Mouse (Mus musculus) CH12.LX (cell line): Measurements from ENCODE around the gene Dcps. TPM values are rescaled to one million over a fixed set of nuclear protein-coding genes. Genes with fewer than 3 reads are reported as not detected.

ENCODE experiments used
- DNase-seq: peaks from one replicate; pipeline ENCODE4 v3.0.0-alpha.2; 2013; ENCODE audit errors: extremely low read depth
- H3K27ac ChIP-seq: 2 replicates; pipeline ENCODE4 v1.5.1; 2012; ENCODE audit warnings: low read depth, mild to moderate bottlenecking, control low read depth, moderate library complexity; ENCODE audit not compliant: insufficient read depth
- H3K27me3 ChIP-seq: replicated peaks from 2 replicates; pipeline ENCODE3; 2012; ENCODE audit warnings: inconsistent platforms
- H3K36me3 ChIP-seq, 2 experiments: replicated peaks in 1 of 2; 2 replicates each; pipeline versions ENCODE3 to v1.6.1; 2012; ENCODE audit warnings: inconsistent platforms in 1 of 2, low read length in 1 of 2, mild to moderate bottlenecking in 1 of 2, mixed read lengths in 1 of 2, moderate library complexity in 1 of 2; ENCODE audit not compliant: control insufficient read depth in 1 of 2, insufficient read depth in 1 of 2
- H3K4me1 ChIP-seq, 2 experiments: 2 replicates each; pipeline ENCODE4 v1.6.1; 2012; ENCODE audit warnings: inconsistent platforms in 1 of 2, moderate library complexity in 1 of 2; ENCODE audit not compliant: insufficient read depth in 2 of 2, control insufficient read depth in 1 of 2
- H3K4me2 ChIP-seq: 2 replicates; pipeline ENCODE4 v1.6.1; 2012; ENCODE audit warnings: low read depth, mild to moderate bottlenecking, control low read depth; ENCODE audit not compliant: poor library complexity, insufficient read depth, severe bottlenecking
- H3K4me3 ChIP-seq, 3 experiments: fragments of 150-350 bp in 1 of 3; sonication (generic) in 1 of 3; replicated peaks in 1 of 3; 2 replicates each; pipeline versions ENCODE3 to v1.5.1; 2011 to 2012; ENCODE audit warnings: low read depth in 2 of 3, low read length in 2 of 3, mild to moderate bottlenecking in 2 of 3, moderate library complexity in 2 of 3, control low read depth in 1 of 3, improper control_type of control experiment in 1 of 3, inconsistent platforms in 1 of 3, mixed read lengths in 1 of 3; ENCODE audit not compliant: poor library complexity in 1 of 3
- H3K79me2 ChIP-seq: replicated peaks from 2 replicates; pipeline ENCODE4 v1.6.1; 2012; ENCODE audit warnings: mild to moderate bottlenecking, moderate library complexity; ENCODE audit not compliant: control insufficient read depth, poor library complexity, insufficient read depth, severe bottlenecking; ENCODE audit errors: extremely low read depth
- H3K9ac ChIP-seq: 2 replicates; pipeline ENCODE4 v1.6.1; 2012; ENCODE audit warnings: low read depth, mild to moderate bottlenecking, control low read depth, moderate library complexity; ENCODE audit not compliant: insufficient read depth
- H3K9me3 ChIP-seq: replicated peaks from 2 replicates; pipeline ENCODE3; 2012; ENCODE audit warnings: low read length, inconsistent platforms, mixed read lengths
- BHLHE40 ChIP-seq: IDR thresholded peaks from 2 replicates; pipeline ENCODE4 v1.6.1; 2011; ENCODE audit warnings: mild to moderate bottlenecking, low read depth, low read length, improper control_type of control experiment
- CHD1 ChIP-seq: IDR thresholded peaks from 2 replicates; pipeline ENCODE4 v1.6.1; 2012; ENCODE audit warnings: low read depth, low read length, improper control_type of control experiment, inconsistent platforms
- CHD2 ChIP-seq: IDR thresholded peaks from 2 replicates; pipeline ENCODE4 v1.6.1; 2011; ENCODE audit warnings: low read length, improper control_type of control experiment
- E2F4 ChIP-seq: IDR thresholded peaks from 2 replicates; pipeline ENCODE4 v1.6.1; 2011; ENCODE audit warnings: low read depth, low read length, improper control_type of control experiment; ENCODE audit not compliant: insufficient replicate concordance
- ELF1 ChIP-seq: IDR thresholded peaks from 2 replicates; pipeline ENCODE4 v1.6.1; 2014; ENCODE audit warnings: low read depth, mild to moderate bottlenecking, inconsistent platforms, low read length, improper control_type of control experiment
- EP300 ChIP-seq: IDR thresholded peaks from 2 replicates; pipeline ENCODE4 v1.6.1; 2011; ENCODE audit warnings: low read length, improper control_type of control experiment
- ETS1 ChIP-seq: conservative IDR thresholded peaks from 2 replicates; pipeline ENCODE4 v1.6.1; 2012; ENCODE audit warnings: low read depth, mild to moderate bottlenecking, inconsistent platforms, low read length, improper control_type of control experiment, moderate library complexity
- GABPA ChIP-seq: IDR thresholded peaks from 2 replicates; pipeline ENCODE4 v1.6.1; 2012; ENCODE audit warnings: low read depth, low read length, improper control_type of control experiment, inconsistent platforms; ENCODE audit not compliant: insufficient replicate concordance
- IRF4 ChIP-seq: IDR thresholded peaks from 2 replicates; pipeline ENCODE4 v1.6.1; 2014; ENCODE audit warnings: low read depth, mild to moderate bottlenecking, inconsistent platforms, low read length, improper control_type of control experiment
- JUND ChIP-seq: conservative IDR thresholded peaks from 2 replicates; pipeline ENCODE4 v1.6.1; 2011; ENCODE audit warnings: low read depth, low read length, improper control_type of control experiment
- KAT2A ChIP-seq: IDR thresholded peaks from 2 replicates; pipeline ENCODE4 v1.6.1; 2012; ENCODE audit warnings: low read length, improper control_type of control experiment, inconsistent platforms; ENCODE audit not compliant: insufficient replicate concordance
- MAFK ChIP-seq: IDR thresholded peaks from 2 replicates; pipeline ENCODE4 v1.6.1; 2011; ENCODE audit warnings: low read length, improper control_type of control experiment; ENCODE audit not compliant: insufficient replicate concordance
- MAZ ChIP-seq: IDR thresholded peaks from 2 replicates; pipeline ENCODE4 v1.6.1; 2012; ENCODE audit warnings: low read depth, mild to moderate bottlenecking, inconsistent platforms, low read length, improper control_type of control experiment, moderate library complexity
- MEF2A ChIP-seq: IDR thresholded peaks from 2 replicates; pipeline ENCODE4 v1.6.1; 2014; ENCODE audit warnings: low read depth, mild to moderate bottlenecking, inconsistent platforms, low read length, improper control_type of control experiment, borderline replicate concordance
- MYC ChIP-seq: IDR thresholded peaks from 2 replicates; pipeline ENCODE4 v1.6.1; 2011; ENCODE audit warnings: low read depth, mild to moderate bottlenecking, improper control_type of control experiment, low read length
- NELFE ChIP-seq: IDR thresholded peaks from 2 replicates; pipeline ENCODE4 v1.6.1; 2011; ENCODE audit warnings: low read depth, low read length, improper control_type of control experiment
- NRF1 ChIP-seq: IDR thresholded peaks from 2 replicates; pipeline ENCODE4 v1.6.1; 2014; ENCODE audit warnings: low read depth, mild to moderate bottlenecking, inconsistent platforms, low read length, improper control_type of control experiment, moderate library complexity
- RCOR1 ChIP-seq: conservative IDR thresholded peaks from 2 replicates; pipeline ENCODE4 v1.6.1; 2012; ENCODE audit warnings: low read depth, mild to moderate bottlenecking, inconsistent platforms, low read length, improper control_type of control experiment
- SMC3 ChIP-seq: IDR thresholded peaks from 2 replicates; pipeline ENCODE4 v1.6.1; 2011; ENCODE audit warnings: low read depth, low read length, improper control_type of control experiment
- TCF12 ChIP-seq: IDR thresholded peaks from 2 replicates; pipeline ENCODE4 v1.6.1; 2014; ENCODE audit warnings: low read depth, mild to moderate bottlenecking, inconsistent platforms, low read length, improper control_type of control experiment
- UBTF ChIP-seq: IDR thresholded peaks from 2 replicates; pipeline ENCODE4 v1.6.1; 2012; ENCODE audit warnings: low read depth, mild to moderate bottlenecking, inconsistent platforms, low read length, improper control_type of control experiment, moderate library complexity
- USF1 ChIP-seq: IDR thresholded peaks from 2 replicates; pipeline ENCODE4 v1.6.1; 2014; ENCODE audit warnings: low read depth, mild to moderate bottlenecking, inconsistent platforms, low read length, improper control_type of control experiment
- ZKSCAN1 ChIP-seq: IDR thresholded peaks from 2 replicates; pipeline ENCODE4 v1.6.1; 2012; ENCODE audit warnings: low read depth, inconsistent platforms, low read length, improper control_type of control experiment, borderline replicate concordance
- ZNF384 ChIP-seq: IDR thresholded peaks from 2 replicates; pipeline ENCODE4 v1.6.1; 2012; ENCODE audit warnings: low read depth, low read length, improper control_type of control experiment, inconsistent platforms
- dilution Hi-C: fragments of 300-500 bp; cut with MboI; formaldehyde crosslinking; loops from 2 replicates; pipeline ENCODE4 v1.14.3; 2020; ENCODE audit warnings: low sequenced_read_pairs; ENCODE audit not compliant: extremely low pct_unique_long_range_greater_than_20kb, extremely low pct_ligation_motif_present
- in situ Hi-C: fragments of 300-500 bp; cut with MboI; formaldehyde crosslinking; loops from 3 replicates; pipeline ENCODE4 v1.14.3; 2019; ENCODE audit warnings: low sequenced_read_pairs, low pct_ligation_motif_present, low pct_unique_long_range_greater_than_20kb, mixed read lengths
- polyA plus RNA-seq: library from polyadenylated mRNA; unstranded; fragments of >175 nt; gene quantifications from 2 replicates; pipeline ENCODE4 v1.2.1, GENCODE M21; 2012; ENCODE audit warnings: low read depth; ENCODE audit not compliant: insufficient read length
- total RNA-seq, 2 experiments: library from RNA; depleted of rRNA; stranded (reverse); fragments of 300-350 nt in 1 of 2; fragments of >200 nt in 1 of 2; gene quantifications; 2 replicates each; pipeline ENCODE4 v1.2.3; 2012 to 2014

The Dcps gene
- total and polyA plus RNA-seq, 3 experiments = 64.3 to 113 (median 94.3) TPM

DNA sequence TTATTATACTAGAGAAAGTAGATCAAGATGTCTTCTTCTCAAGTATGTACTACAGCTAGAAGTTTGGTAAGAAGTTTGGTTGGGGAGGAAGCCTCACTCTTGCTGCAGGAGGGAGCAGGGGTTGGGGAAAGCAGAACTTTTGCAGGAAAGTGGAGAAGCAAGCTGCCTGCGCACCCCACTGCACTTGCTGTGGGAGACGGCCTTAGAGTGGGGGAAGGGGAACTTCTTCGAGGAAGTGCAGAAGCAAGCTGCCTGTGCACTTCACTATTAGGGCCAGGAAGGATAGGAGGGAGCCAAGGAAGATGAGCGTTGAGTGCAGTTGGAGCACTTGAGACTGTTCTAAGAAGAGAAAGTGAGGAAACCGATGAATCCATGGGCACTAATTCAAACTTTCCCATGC lies 7.5 kb upstream of the Dcps start:
- peaks cover 19 to 20% of the 10 kb centered on the region in 2 experiments for H3K36me3 ChIP-seq
- H3K4me3 ChIP-seq = no peak overlapping the region
- H3K4me2 ChIP-seq = peak overlapping the region; percentile 33
- peaks cover 21 to 61% of the 10 kb centered on the region in 2 experiments for H3K4me1 ChIP-seq
- H3K9me3 ChIP-seq = no peaks in the 10 kb centered on the region
- dilution Hi-C loops (no loop called here), in situ Hi-C loops (no loop called here)
- peaks cover 5% of the 10 kb centered on the region; the same call in 1 of the 2 replicates for H3K79me2 ChIP-seq
- peak overlapping the region; percentile 40; the same call in 1 of the 2 replicates for H3K27ac ChIP-seq
- H3K27me3 ChIP-seq = no peaks in the 10 kb centered on the region
- no peak for TF ChIP-seq USF1
- TF ChIP-seq UBTF = no peak
- TF ChIP-seq CHD2 = peak; percentile 72; the same call in 1 of the 2 replicates
- no peak for TF ChIP-seq MAZ
- no peak for TF ChIP-seq E2F4
- TF ChIP-seq ZKSCAN1 = no peak
- no peak for TF ChIP-seq IRF4
- no peak for TF ChIP-seq RCOR1
- no peak for TF ChIP-seq NRF1
- no peak for TF ChIP-seq EP300
- no peak for TF ChIP-seq ZNF384
- no peak for TF ChIP-seq CHD1
- TF ChIP-seq SMC3 = no peak
- no peak for TF ChIP-seq KAT2A
- peak; percentile 44; the same call in 1 of the 2 replicates for TF ChIP-seq ELF1
- TF ChIP-seq NELFE = no peak
- DNase-seq = peak; percentile 44
- no peak overlapping the region for H3K9ac ChIP-seq

DNA sequence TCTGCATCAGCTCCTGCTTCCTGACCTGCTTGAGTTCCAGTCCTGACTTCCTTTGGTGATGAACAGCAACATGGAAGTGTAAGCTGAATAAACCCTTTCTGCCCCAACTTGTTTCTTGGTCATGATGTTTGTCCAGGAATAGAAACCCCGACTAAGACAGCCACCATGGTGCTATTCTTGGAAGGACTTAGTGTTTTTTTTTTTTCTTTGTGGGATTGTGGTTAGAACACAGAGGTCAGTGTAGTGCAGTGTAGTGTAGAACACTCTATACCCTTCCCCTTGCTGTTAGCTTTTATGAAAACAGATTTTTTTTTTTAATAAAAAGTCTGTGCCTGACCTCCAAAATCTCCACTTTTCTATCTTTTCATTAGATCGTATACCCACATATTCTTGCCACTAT lies 7.0 kb upstream of the Dcps start:
- TF ChIP-seq JUND = 0 out of 2 replicates have a peak, but pooled peaks have one; percentile 21
- 0 out of 2 replicates have a peak, but pooled peaks have one; percentile 43 for TF ChIP-seq TCF12
- TF ChIP-seq IRF4 = peak; percentile 78
- 0 out of 2 replicates have a peak, but pooled peaks have one; percentile 51 for TF ChIP-seq MAFK
- TF ChIP-seq ZNF384 = peak; percentile 95
- TF ChIP-seq MYC = no peak
- TF ChIP-seq ETS1 = peak; percentile 67; the same call in 1 of the 2 replicates
- no peak for TF ChIP-seq CHD1
- no peak for TF ChIP-seq E2F4
- peak; percentile 98 for TF ChIP-seq MEF2A
- no peak for TF ChIP-seq GABPA
- TF ChIP-seq EP300 = peak; percentile 77
- peak; percentile 53; the same call in 1 of the 2 replicates for TF ChIP-seq BHLHE40
- no peaks in the 10 kb centered on the region for H3K27me3 ChIP-seq
- H3K9ac ChIP-seq = no peak overlapping the region
- no peaks in the 10 kb centered on the region for H3K9me3 ChIP-seq
- H3K4me2 ChIP-seq = peak overlapping the region; percentile 33; the same call in 1 of the 2 replicates
- dilution Hi-C loops = no loop called here
- DNase-seq = peak; percentile 40
- in situ Hi-C loops = no loop called here
- H3K4me3 ChIP-seq = no peak overlapping the region
- peaks cover 14 to 15% of the 10 kb centered on the region in 2 experiments for H3K36me3 ChIP-seq
- H3K4me1 ChIP-seq = peaks cover 19 to 57% of the 10 kb centered on the region in 2 experiments
- peaks cover 5% of the 10 kb centered on the region; the same call in 1 of the 2 replicates for H3K79me2 ChIP-seq
- no peak overlapping the region; the same call in 1 of the 2 replicates for H3K27ac ChIP-seq
